Mouse (Mus musculus) ovary, adult 2 months (tissue): ENCODE measurements around the gene Gm34653. TPM values are rescaled to one million over a fixed set of nuclear protein-coding genes. Genes with fewer than 3 reads are reported as not detected.

ENCODE experiments used
- polyA plus RNA-seq: library from polyadenylated mRNA; depleted of rRNA; stranded (reverse); fragments of >200 nt; gene quantifications from 2 replicates; pipeline ENCODE4 v1.2.3, GENCODE M21; 2012; rRNA removed

Gene Gm34653
- not detected in 2 replicates for polyA plus RNA-seq

DNA sequence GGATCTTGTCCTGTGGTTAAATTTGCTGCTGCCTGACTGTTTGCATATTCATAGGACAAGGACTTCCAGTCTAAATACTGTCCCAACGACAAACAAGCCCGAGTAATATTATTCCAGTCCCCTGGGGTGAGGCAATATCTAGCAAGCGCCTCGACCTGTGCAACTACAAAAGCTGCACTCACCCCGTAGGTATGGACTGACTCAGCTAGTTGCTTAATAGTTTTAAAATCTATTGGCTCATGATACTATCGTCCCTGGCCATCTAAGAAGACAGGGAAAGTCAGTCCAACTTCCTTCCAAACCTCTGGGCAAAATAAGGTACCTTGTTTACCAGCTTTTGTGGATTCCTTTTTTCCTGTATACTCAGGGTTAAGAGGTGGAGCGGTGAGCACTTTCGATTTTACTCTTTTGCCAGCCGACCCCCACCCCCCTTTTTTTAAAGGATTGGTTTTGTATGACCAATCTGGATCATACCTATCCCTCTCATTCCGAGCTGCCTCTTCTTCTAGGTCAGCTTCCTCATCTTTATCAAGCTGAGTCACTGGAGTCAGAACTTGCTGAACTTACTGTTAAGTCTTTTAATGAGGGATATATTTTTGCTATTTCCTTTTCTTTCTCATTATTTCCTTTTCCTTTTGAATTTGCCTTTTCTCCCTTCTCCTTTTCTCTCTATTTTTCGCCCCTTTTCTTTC is at the start of gene Gm34653:
Gm34653 (plus strand) TSS at position 242 of the 692 bp plus-strand sequence.

DNA sequence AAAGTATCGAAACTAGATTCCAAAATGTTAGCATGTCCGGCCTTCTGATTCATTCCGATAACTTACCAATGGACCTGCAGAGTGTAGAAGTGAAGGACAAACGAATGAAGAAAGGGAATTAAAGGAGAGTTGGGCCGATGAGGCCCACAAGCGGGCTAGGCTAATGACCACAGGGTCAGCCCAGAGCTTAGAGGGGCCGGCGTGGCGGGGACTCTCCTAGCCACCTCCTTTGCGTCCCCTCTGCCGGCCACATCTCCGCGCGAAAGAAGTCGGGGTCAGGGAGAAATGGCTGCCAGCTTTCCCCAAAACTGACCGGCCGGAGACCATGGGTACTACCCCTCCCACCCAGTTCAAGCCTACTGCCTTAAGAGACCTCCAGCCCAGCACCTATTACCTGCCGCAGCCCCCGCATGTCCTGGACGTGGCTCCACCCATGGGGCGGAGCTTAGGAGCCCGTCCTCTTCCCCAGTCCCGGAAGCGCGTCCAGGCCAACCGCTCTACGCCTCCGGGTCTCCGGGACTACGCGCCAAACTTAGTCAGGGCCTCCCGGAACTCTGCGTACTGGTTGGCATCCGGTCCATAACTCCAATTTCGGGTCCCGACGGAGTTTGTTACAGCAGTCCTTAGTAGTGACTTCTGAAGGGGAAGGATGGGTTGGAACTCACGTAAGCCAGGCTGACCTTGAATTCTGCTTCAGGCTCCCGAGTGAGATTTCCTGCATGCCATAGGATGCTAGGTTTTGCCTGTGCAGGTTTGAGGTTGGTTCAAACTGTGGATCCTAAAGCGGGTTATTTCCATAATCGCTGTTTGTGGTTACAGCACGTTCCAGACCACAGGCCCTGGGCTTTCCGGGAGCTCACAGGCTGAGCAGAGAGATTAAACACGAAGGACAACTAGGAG is 33.2 kb upstream of the Gm34653 start, which contains the start of gene Rabepk:
Rabepk (minus strand) TSS at position 556 of the 900 bp plus-strand sequence.

DNA sequence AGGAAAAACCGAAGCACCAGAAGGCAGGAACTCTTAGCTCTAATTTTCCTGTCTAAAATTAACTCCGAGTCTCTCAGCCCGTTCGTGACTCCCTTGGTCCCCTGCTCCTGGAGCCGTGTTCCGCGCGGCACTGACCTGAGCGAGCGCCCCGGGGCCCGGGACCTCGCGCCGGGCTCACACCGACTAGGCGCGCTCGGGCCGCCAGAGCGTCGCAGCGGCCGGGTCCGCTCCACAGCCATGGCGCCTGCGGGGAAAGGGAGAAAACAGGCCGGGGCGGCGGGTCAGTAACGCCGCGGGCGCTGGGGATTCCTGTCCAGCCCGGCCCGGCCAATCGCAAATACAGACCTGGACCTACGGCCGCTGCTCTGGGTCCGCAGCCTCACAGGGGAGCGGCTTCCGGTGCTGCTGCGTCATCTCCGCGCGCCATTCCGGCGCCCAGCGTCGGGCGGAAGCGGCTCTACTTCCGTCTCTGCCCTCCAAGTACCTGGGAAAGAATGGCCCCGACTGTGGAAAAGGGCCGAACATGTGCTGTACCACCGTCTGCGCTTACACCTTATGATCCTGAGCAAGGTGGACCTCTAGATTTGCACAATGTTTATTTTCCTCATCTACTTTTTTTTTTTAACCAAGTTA is 6.9 kb upstream of the Gm34653 start, which contains the start of gene Fbxw2:
Fbxw2 (minus strand) TSS at position 485 of the 633 bp plus-strand sequence.

DNA sequence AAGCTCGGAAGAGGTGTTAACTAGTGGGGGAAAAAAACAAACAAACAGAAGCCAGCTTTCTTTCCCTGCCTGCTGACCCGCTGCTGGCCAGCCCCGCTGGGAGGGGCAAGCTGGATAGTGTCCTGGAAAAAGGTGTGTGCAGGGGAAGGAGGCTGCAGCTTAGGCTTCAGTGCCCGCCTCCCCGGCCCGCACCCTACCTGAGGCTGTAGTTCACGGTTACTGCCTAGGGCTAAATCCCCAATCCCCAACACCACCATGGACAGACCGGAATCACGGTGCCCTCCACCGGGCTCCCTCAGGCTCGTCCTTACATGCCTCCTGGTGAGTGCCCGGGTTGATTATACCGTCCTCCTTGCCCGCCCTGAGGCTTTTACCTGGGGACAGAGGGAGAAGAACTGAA is 41.5 kb downstream of the Gm34653 start, which contains the start of gene Cutal:
Cutal (plus strand) TSS at position 126 of the 400 bp plus-strand sequence.

DNA sequence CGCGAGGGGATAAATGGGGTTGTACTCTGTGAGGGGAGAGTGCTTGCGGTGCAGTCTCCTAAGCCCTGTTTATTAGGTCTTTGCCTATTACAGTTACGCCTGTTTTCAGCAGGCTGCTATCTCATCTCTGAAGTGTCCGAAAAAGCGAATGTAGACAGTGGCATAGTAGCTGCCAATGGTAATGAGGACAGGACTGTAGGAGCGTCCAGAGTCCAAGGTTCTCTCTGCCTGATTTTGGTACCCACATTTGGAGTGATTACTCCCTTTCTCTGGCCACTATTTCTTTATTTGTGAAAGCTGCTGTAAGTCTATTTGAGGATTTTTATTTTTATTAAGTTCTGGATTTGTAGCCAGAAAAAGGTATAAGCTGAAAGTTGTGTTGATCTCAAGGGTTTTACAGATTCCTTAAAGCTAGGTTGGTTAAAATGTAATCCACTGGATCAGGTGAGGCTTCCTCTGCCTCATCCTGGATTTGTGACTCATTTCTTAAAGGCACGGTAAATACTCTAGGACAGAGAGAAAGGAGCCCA is 42.1 kb downstream of the Gm34653 start, which contains the start of gene Psmd5:
Psmd5 (minus strand) TSS at position 153 of the 530 bp plus-strand sequence.

Other genes with a start within 250 kb of the Gm34653 start
- 10.5 and 13.2 TPM in 2 replicates for gene Gapvd1, start 77.8 kb upstream of the Gm34653 start, polyA plus RNA-seq
- gene Hspa5, start 61.0 kb upstream of the Gm34653 start, polyA plus RNA-seq: 1,121 and 2,603 TPM in 2 replicates
- 31.0 and 43.2 TPM in 2 replicates for gene Rabepk, start 33.1 kb upstream of the Gm34653 start, polyA plus RNA-seq
- gene Fbxw2, start 6.7 kb upstream of the Gm34653 start, polyA plus RNA-seq: 35.3 and 39.2 TPM in 2 replicates
- 5.2 and 7.0 TPM in 2 replicates for gene Cutal, start 41.4 kb downstream of the Gm34653 start, polyA plus RNA-seq
- 11.9 and 12.6 TPM in 2 replicates for gene Psmd5, start 42.0 kb downstream of the Gm34653 start, polyA plus RNA-seq
- gene Phf19, start 81.0 kb downstream of the Gm34653 start, polyA plus RNA-seq: 1.9 and 3.1 TPM in 2 replicates
- 8.2 and 8.7 TPM in 2 replicates for gene Traf1, start 128.8 kb downstream of the Gm34653 start, polyA plus RNA-seq
- 0.40 and 0.50 TPM in 2 replicates for gene Hc, start 228.4 kb downstream of the Gm34653 start, polyA plus RNA-seq